Mouse (Mus musculus) ovary, adult 2 months (tissue): Measurements from ENCODE around the gene Olfr969. TPM values are rescaled to one million over a fixed set of nuclear protein-coding genes. Genes with fewer than 3 reads are reported as not detected.

Experiments used
- polyA plus RNA-seq: library from polyadenylated mRNA; depleted of rRNA; stranded (reverse); fragments of >200 nt; gene quantifications from 2 replicates; pipeline ENCODE4 v1.2.3, GENCODE M21; 2012; rRNA removed

Gene Olfr969
- not detected in 2 replicates for polyA plus RNA-seq

GRCm38 (mm10) chr9:39790558-39790957, at the start of gene Olfr969:
Gene Olfr969, plus strand, starts transcription at chr9:39790945.

GRCm38 (mm10) chr9:39745949-39746348, 44.8 kb upstream of the Olfr969 start, which contains the start of gene Olfr967:
Gene Olfr967, plus strand, starts transcription at chr9:39746249.

GRCm38 (mm10) chr9:39783153-39783552, 7.6 kb upstream of the Olfr969 start, which contains the start of gene Olfr968:
Gene Olfr968, minus strand, starts transcription at chr9:39783253.

GRCm38 (mm10) chr9:39808560-39808959, 17.8 kb downstream of the Olfr969 start, which contains the start of gene Olfr970:
Gene Olfr970, plus strand, starts transcription at chr9:39808860.

GRCm38 (mm10) chr9:39836576-39836975, 45.8 kb downstream of the Olfr969 start, which contains the start of gene Olfr971:
Gene Olfr971, plus strand, starts transcription at chr9:39836876.

Other genes with a start within 250 kb of the Olfr969 start
- gene Olfr958, start 236.9 kb upstream of the Olfr969 start, polyA plus RNA-seq: not detected in 2 replicates
- not detected in 2 replicates for gene Olfr959, start 215.4 kb upstream of the Olfr969 start, polyA plus RNA-seq
- 2.6 and 7.9 TPM in 2 replicates for gene AW551984, start 186.5 kb upstream of the Olfr969 start, polyA plus RNA-seq
- not detected in 2 replicates for gene Olfr148, start 180.3 kb upstream of the Olfr969 start, polyA plus RNA-seq
- not detected in 2 replicates for gene Olfr960, start 169.6 kb upstream of the Olfr969 start, polyA plus RNA-seq
- gene Olfr961, start 145.9 kb upstream of the Olfr969 start, polyA plus RNA-seq: not detected in 2 replicates
- gene Olfr963, start 123.7 kb upstream of the Olfr969 start, polyA plus RNA-seq: not detected in 2 replicates
- gene Olfr149, start 83.8 kb upstream of the Olfr969 start, polyA plus RNA-seq: not detected in 2 replicates
- not detected in 2 replicates for gene Olfr965, start 79.6 kb upstream of the Olfr969 start, polyA plus RNA-seq
- not detected in 2 replicates for gene Olfr150, start 60.0 kb upstream of the Olfr969 start, polyA plus RNA-seq
- not detected in 2 replicates for gene Olfr967, start 44.7 kb upstream of the Olfr969 start, polyA plus RNA-seq
- gene Olfr968, start 7.7 kb upstream of the Olfr969 start, polyA plus RNA-seq: not detected in 2 replicates
- gene Olfr970, start 17.9 kb downstream of the Olfr969 start, polyA plus RNA-seq: not detected in 2 replicates
- gene Olfr971, start 45.9 kb downstream of the Olfr969 start, polyA plus RNA-seq: not detected in 2 replicates
- not detected in 2 replicates for gene Olfr972, start 75.5 kb downstream of the Olfr969 start, polyA plus RNA-seq
- not detected in 2 replicates for gene Olfr229, start 116.4 kb downstream of the Olfr969 start, polyA plus RNA-seq
- gene Olfr974, start 146.6 kb downstream of the Olfr969 start, polyA plus RNA-seq: not detected in 2 replicates
- 0.08 TPM in 1 of 2 replicates, not detected in the other for gene Olfr975, start 161.1 kb downstream of the Olfr969 start, polyA plus RNA-seq
- 1.4 and 1.5 TPM in 2 replicates for gene Olfr976, start 170.2 kb downstream of the Olfr969 start, polyA plus RNA-seq
- gene Olfr978, start 201.2 kb downstream of the Olfr969 start, polyA plus RNA-seq: not detected in 2 replicates
- gene Olfr979, start 212.5 kb downstream of the Olfr969 start, polyA plus RNA-seq: not detected in 2 replicates
- gene Olfr980, start 218.6 kb downstream of the Olfr969 start, polyA plus RNA-seq: not detected in 2 replicates
- not detected in 2 replicates for gene Olfr981, start 230.5 kb downstream of the Olfr969 start, polyA plus RNA-seq